Mouse (Mus musculus) heart, postnatal 0 days (tissue): ENCODE measurements around the gene Exosc3.
A peak's percentile ranks its signal among the peaks of the same experiment; 100 is the strongest.

Source experiments
- CTCF ChIP-seq: IDR thresholded peaks from 2 replicates; pipeline ENCODE4 v1.5.1; 2016; ENCODE audit warnings: antibody characterized with exemption, control low read depth, low read depth
- EP300 ChIP-seq: IDR thresholded peaks from 2 replicates; pipeline ENCODE4 v1.6.1; 2016; ENCODE audit warnings: antibody characterized with exemption, low read depth

DNA sequence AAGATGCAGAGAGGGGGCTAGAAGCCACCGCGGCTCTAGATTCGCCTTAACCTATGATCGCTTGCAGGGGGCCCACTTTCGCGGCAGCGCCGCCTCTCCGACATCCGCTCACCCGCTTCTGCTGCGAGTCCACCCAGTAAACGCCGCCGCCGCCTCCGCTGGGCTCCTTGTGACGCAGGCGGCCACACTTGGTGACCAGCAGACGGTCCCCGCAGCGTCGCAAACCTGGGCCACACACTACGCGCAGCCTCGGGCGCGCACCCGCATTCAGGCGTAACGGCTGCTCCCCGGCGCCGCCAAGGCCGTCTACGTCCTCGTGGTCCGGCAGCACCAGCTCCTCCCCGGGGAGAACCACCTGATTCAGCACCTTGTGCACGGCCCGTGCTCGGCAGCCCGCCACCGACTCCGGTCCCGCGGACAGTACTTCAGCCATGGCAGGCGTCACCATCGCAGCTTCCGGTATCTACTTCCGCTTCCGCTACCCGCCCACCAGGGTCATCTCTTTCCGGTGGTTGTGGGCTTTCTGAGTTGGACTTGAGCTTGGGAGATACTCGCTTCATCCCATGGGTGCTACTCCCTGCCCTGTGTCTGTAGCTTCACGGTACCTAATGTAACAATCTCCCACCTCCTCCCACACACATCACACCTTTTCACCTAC is 22.2 kb downstream of the Exosc3 start:
- TF ChIP-seq EP300 (peak; percentile 36; the same call in 1 of the 2 replicates), CTCF (no peak)
